Mouse (Mus musculus) kidney, embryonic 16.5 days (tissue): ENCODE measurements at regions not wholly inside any gene's neighbourhood (a gene's known extent, or its start where the extent isn't known, plus 50 kb on each side); places are given as distances from the start of the nearest gene placed in this dataset. TPM values are rescaled to one million over a fixed set of nuclear protein-coding genes. Genes with fewer than 3 reads are reported as not detected.

Source experiments
- ATAC-seq: fragments of 200-750 bp; cut with Nextera tagmentation; 2 replicates; pipeline ENCODE4 v1.8.0; 2017; ENCODE audit warnings: moderate TSS enrichment; ENCODE audit not compliant: low FRiP score, low TSS enrichment
- H3K27ac ChIP-seq: fragments of 300-500 bp; sonication (generic); 2 replicates; pipeline ENCODE4 v1.5.1; 2014; ENCODE audit warnings: low read length
- H3K27me3 ChIP-seq: fragments of 300-500 bp; sonication (generic); 2 replicates; pipeline ENCODE4 v1.6.1; 2014; ENCODE audit warnings: low read length, control low read depth, mixed read lengths; ENCODE audit not compliant: insufficient read depth
- H3K36me3 ChIP-seq: fragments of 300-500 bp; sonication (generic); 2 replicates; pipeline ENCODE4 v1.6.1; 2014; ENCODE audit warnings: low read length, control low read depth, mixed read lengths; ENCODE audit not compliant: insufficient read depth
- H3K4me1 ChIP-seq: fragments of 300-500 bp; sonication (generic); 2 replicates; pipeline ENCODE4 v1.6.1; 2014; ENCODE audit warnings: low read length, control low read depth, mixed read lengths; ENCODE audit not compliant: insufficient read depth
- H3K4me2 ChIP-seq: fragments of 300-500 bp; sonication (generic); replicated peaks from 2 replicates; pipeline ENCODE4 v1.6.1; 2014; ENCODE audit warnings: low read depth, low read length
- H3K4me3 ChIP-seq: fragments of 300-500 bp; sonication (generic); 2 replicates; pipeline ENCODE4 v1.5.1; 2014; ENCODE audit warnings: mild to moderate bottlenecking, low read length
- H3K9ac ChIP-seq: fragments of 300-500 bp; sonication (generic); replicated peaks from 2 replicates; pipeline ENCODE4 v1.6.1; 2014; ENCODE audit warnings: low read length
- H3K9me3 ChIP-seq: fragments of 300-500 bp; sonication (generic); 2 replicates; pipeline ENCODE4 v1.6.1; 2016; ENCODE audit warnings: low read length, control low read depth
- WGBS: fragments of 180-500 bp; shearing (Covaris S2); extraction: QIAGEN DNeasy Blood & Tissue Kit; methylation state at CpG from one replicate; pipeline ENCODE4 v1.1.7; 2014; 5-methylcytosine and 5-hydroxymethylcytosine counted together
- microRNA counts: library from miRNA; unstranded; fragments of <30 nt; microRNA quantifications from one replicate; lab custom pipeline; 2016
- microRNA-seq: library from miRNA; unstranded; fragments of <30 nt; microRNA quantifications from one replicate; pipeline ENCODE4, GENCODE M21; 2016

- Histone ChIP-seq H3K27me3 (no peaks in the 10 kb centered on the region), H3K9me3 (no peaks in the 10 kb centered on the region), H3K9ac (no peak overlapping the region), H3K4me3 (no peak overlapping the region), H3K27ac (no peak overlapping the region), H3K4me1 (peaks cover 3% of the 10 kb centered on the region; the same call in 1 of the 2 replicates), H3K4me2 (no peak overlapping the region), H3K36me3 (no peaks in the 10 kb centered on the region)
- 50% methylated on average over 4 of the region's 4 CpGs for WGBS
- ATAC-seq = no peak
Measured at GRCm38 (mm10) chr13:84066960-84067665, 155.0 kb upstream of the Tmem161b start.

- WGBS = 88% methylated on average over 1 of the region's 1 CpGs
- H3K4me2 ChIP-seq = no peak overlapping the region
Measured at GRCm38 (mm10) chr13:84068365-84068764, 153.7 kb upstream of the Tmem161b start.

More at GRCm38 (mm10) chr13:84068365-84068764, 153.7 kb upstream of the Tmem161b start:
- Histone ChIP-seq H3K27ac (no peak overlapping the region), H3K4me1 (0 out of 2 replicates have a peak, but pooled peaks cover 3% of the 10 kb centered on the region), H3K9ac (no peak overlapping the region), H3K9me3 (no peaks in the 10 kb centered on the region), H3K27me3 (no peaks in the 10 kb centered on the region), H3K36me3 (no peaks in the 10 kb centered on the region), H3K4me3 (no peak overlapping the region)
- ATAC-seq = no peak

MicroRNAs encoded in the stretch of these regions (microRNA counts, 519-probe panel; counts per million panel counts)
- 3,737 counts per million, percentile 85 among the panel's probes with 10 or more counts for microRNA mmu-miR-9 (lab: Ali Mortazavi, UCI)

Small RNA genes in the stretch of these regions (microRNA-seq; reads per million reads assigned to microRNA genes)
- not detected for gene Mir9-2
